Mouse (Mus musculus) forebrain, embryonic 10.5 days (tissue): Measurements from ENCODE around the gene Vwa8. TPM values are rescaled to one million over a fixed set of nuclear protein-coding genes. Genes with fewer than 3 reads are reported as not detected.

ENCODE experiments used
- DNase-seq: peaks from one replicate; pipeline ENCODE4 v3.0.0-alpha.2; 2017; ENCODE audit warnings: low spot score; ENCODE audit errors: extremely low spot score
- H3K27ac ChIP-seq: fragments of 300-500 bp; sonication (generic); 2 replicates; pipeline ENCODE4 v1.5.1; 2016; ENCODE audit warnings: mild to moderate bottlenecking
- H3K27me3 ChIP-seq: fragments of 300-500 bp; sonication (generic); 2 replicates; pipeline ENCODE4 v1.6.1; 2016; ENCODE audit warnings: mild to moderate bottlenecking; ENCODE audit not compliant: poor library complexity, severe bottlenecking
- H3K36me3 ChIP-seq: fragments of 300-500 bp; sonication (generic); replicated peaks from 2 replicates; pipeline ENCODE4 v1.6.1; 2016; ENCODE audit warnings: mild to moderate bottlenecking, moderate library complexity
- H3K4me1 ChIP-seq: fragments of 300-500 bp; sonication (generic); 2 replicates; pipeline ENCODE4 v1.6.1; 2016
- H3K4me3 ChIP-seq: fragments of 300-500 bp; sonication (generic); 2 replicates; pipeline ENCODE4 v1.5.1; 2016; ENCODE audit warnings: mild to moderate bottlenecking, moderate library complexity
- H3K9me3 ChIP-seq: fragments of 300-500 bp; sonication (generic); 2 replicates; pipeline ENCODE4 v1.6.1; 2016; ENCODE audit warnings: mild to moderate bottlenecking, moderate library complexity
- WGBS: fragments of 180-500 bp; shearing (Covaris S2); methylation state at CpG from one replicate; pipeline ENCODE4 v1.1.7; 2016; 5-methylcytosine and 5-hydroxymethylcytosine counted together
- polyA plus RNA-seq: library from polyadenylated mRNA; unstranded; fragments of >200 nt; fragmentation: Nextera tagmentation; extraction: Ambion mirVana; gene quantifications from 2 replicates; pipeline ENCODE4 v1.2.1, GENCODE M21; 2016

Vwa8 gene
- polyA plus RNA-seq, 1 experiment from 2014 or later: 7.8 TPM

DNA sequence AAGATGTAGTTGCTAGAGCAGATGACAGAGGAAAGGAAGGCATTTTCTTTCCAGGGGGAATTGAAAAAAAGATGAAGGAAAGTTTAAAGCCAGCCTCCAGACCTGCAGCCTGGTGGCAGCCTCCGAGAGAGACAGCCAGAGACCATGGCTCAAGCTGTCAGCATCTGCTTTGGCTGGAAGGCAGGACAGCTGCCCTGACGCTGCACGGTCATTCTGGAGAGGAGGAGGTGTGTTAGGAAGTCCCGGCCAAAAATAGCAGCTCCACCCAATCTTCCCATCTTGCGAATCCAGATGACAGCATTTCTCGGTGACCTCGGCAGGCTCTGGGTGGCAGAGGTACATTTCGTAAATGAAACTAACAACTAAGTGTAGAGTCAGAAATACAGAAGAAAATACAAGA, 225.9 kb downstream of the Vwa8 start:
- H3K4me1 ChIP-seq: peaks cover 4% of the 10 kb centered on the region; the same call in 1 of the 2 replicates
- WGBS: 83% methylated on average over 8 of the region's 8 CpGs
- DNase-seq: no peak

DNA sequence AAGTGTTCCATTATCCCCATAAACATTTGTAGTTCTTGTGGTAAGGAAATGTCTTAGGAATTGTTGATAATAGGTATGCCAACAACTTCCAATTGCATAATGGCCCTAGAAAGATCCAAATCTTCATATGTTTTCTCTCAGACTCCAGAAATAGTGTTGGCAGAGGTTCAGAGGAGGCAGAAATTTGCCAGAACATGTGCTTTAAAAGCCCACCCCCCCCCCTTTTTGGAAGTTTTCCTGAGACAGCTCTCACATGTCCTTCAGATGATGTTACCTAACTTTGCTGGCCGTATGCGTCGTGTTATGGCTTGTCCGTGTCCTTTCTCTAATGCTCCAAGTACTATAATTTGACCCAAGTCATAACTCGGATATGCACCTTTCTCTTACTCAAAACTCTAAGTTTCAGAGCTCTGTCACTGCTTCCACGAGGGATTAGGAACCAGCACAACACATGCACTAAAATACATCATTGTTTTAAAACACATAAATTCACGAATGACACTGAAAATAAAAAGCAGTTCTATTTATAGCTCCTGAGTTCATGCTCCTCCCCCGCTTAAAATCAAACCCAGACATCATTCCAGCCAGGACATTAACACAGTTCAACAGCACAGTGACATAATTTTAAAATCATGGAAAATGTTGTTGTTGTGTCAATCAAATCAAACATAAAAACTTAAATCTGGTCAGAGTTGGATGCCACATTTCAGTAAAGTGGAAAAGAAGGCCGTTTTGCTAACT, 227.9 kb downstream of the Vwa8 start:
- no peak for DNase-seq
- Histone ChIP-seq H3K4me3 (no peak overlapping the region), H3K27me3 (no peaks in the 10 kb centered on the region), H3K9me3 (no peaks in the 10 kb centered on the region), H3K36me3 (no peaks in the 10 kb centered on the region), H3K4me1 (peaks cover 4% of the 10 kb centered on the region; the same call in 1 of the 2 replicates), H3K27ac (no peak overlapping the region)
- WGBS: 91% methylated on average over 9 of the region's 9 CpGs

More for the DNA sequence above, 225.9 kb downstream of the Vwa8 start:
- Histone ChIP-seq H3K9me3 (no peaks in the 10 kb centered on the region), H3K27ac (no peak overlapping the region), H3K27me3 (no peaks in the 10 kb centered on the region), H3K36me3 (no peaks in the 10 kb centered on the region), H3K4me3 (no peak overlapping the region)

DNA sequence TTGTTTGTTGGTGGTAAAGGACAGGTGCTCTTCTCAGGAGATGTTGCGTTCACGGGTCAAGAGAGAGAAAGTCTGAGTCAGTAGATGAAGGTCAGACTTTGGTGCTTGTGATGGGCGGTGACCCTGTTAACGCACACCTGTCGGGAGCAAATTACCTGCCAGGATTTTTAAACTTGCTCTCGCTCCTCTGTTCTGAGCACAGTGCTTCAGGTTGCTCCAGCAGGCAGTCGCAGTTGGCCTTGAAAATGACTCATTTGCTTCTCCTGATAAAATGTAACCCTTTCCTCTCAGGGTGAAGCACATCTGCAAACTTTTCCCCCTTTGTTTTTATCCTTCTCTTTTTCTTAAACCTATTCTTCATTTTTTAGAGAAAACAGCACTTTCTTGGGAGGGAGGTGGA, 234.7 kb downstream of the Vwa8 start:
- Histone ChIP-seq H3K9me3 (no peaks in the 10 kb centered on the region), H3K27ac (no peak overlapping the region), H3K4me1 (no peaks in the 10 kb centered on the region), H3K36me3 (no peaks in the 10 kb centered on the region), H3K27me3 (no peaks in the 10 kb centered on the region), H3K4me3 (no peak overlapping the region)
- no peak for DNase-seq
- WGBS: 85% methylated on average over 7 of the region's 7 CpGs

GRCm38 (mm10) chr14:79086006-79086405, 237.2 kb downstream of the Vwa8 start:
- Histone ChIP-seq H3K4me1 (peaks cover 6% of the 10 kb centered on the region; the same call in 1 of the 2 replicates), H3K27me3 (no peaks in the 10 kb centered on the region), H3K36me3 (no peaks in the 10 kb centered on the region), H3K27ac (no peak overlapping the region), H3K4me3 (no peak overlapping the region), H3K9me3 (no peaks in the 10 kb centered on the region)
- WGBS: 92% methylated on average over 5 of the region's 5 CpGs
- DNase-seq: no peak

GRCm38 (mm10) chr14:79089464-79089863, 240.6 kb downstream of the Vwa8 start:
- Histone ChIP-seq H3K4me1 (peaks cover 6% of the 10 kb centered on the region; the same call in 1 of the 2 replicates), H3K27me3 (no peaks in the 10 kb centered on the region), H3K27ac (no peak overlapping the region), H3K4me3 (no peak overlapping the region), H3K9me3 (peaks cover 5% of the 10 kb centered on the region), H3K36me3 (peaks cover 6% of the 10 kb centered on the region)
- no peak for DNase-seq
- WGBS: 64% methylated on average over 2 of the region's 2 CpGs

GRCm38 (mm10) chr14:79097181-79097580, 248.3 kb downstream of the Vwa8 start:
- DNase-seq: no peak
- H3K4me3 ChIP-seq: no peak overlapping the region
- H3K9me3 ChIP-seq: peaks cover 8% of the 10 kb centered on the region
- H3K4me1 ChIP-seq: peaks cover under 1% of the 10 kb centered on the region; the same call in 1 of the 2 replicates
- H3K36me3 ChIP-seq: peaks cover 12% of the 10 kb centered on the region
- WGBS: 92% methylated on average over 12 of the region's 12 CpGs
- no peak overlapping the region for H3K27ac ChIP-seq
- no peaks in the 10 kb centered on the region for H3K27me3 ChIP-seq

- Histone ChIP-seq H3K4me3 (no peak overlapping the region), H3K9me3 (no peaks in the 10 kb centered on the region; the same call in 1 of the 2 replicates), H3K27ac (no peak overlapping the region), H3K36me3 (no peaks in the 10 kb centered on the region), H3K4me1 (peaks cover 10% of the 10 kb centered on the region), H3K27me3 (no peaks in the 10 kb centered on the region)
- DNase-seq: peak; percentile 75
- 36% methylated on average over 14 of the region's 14 CpGs for WGBS
Measured at GRCm38 (mm10) chr14:79106655-79107515, 258.0 kb downstream of the Vwa8 start.

- H3K4me3 ChIP-seq: no peak overlapping the region
- H3K27me3 ChIP-seq: no peaks in the 10 kb centered on the region
- H3K4me1 ChIP-seq: peaks cover 9% of the 10 kb centered on the region; the same call in 1 of the 2 replicates
- no peaks in the 10 kb centered on the region for H3K36me3 ChIP-seq
- DNase-seq: no peak
- no peak overlapping the region for H3K27ac ChIP-seq
- no peaks in the 10 kb centered on the region; the same call in 1 of the 2 replicates for H3K9me3 ChIP-seq
- WGBS: 58% methylated on average over 1 of the region's 1 CpGs
Measured at GRCm38 (mm10) chr14:79109375-79109774, 260.5 kb downstream of the Vwa8 start.

- DNase-seq: no peak
- no peak overlapping the region for H3K27ac ChIP-seq
- no peaks in the 10 kb centered on the region; the same call in 1 of the 2 replicates for H3K9me3 ChIP-seq
- peaks cover 9% of the 10 kb centered on the region; the same call in 1 of the 2 replicates for H3K4me1 ChIP-seq
- no peaks in the 10 kb centered on the region for H3K27me3 ChIP-seq
- H3K36me3 ChIP-seq: no peaks in the 10 kb centered on the region
- 67% methylated on average over 3 of the region's 3 CpGs for WGBS
- no peak overlapping the region for H3K4me3 ChIP-seq
Measured at GRCm38 (mm10) chr14:79110012-79110411, 261.2 kb downstream of the Vwa8 start.

- H3K4me1 ChIP-seq: peaks cover 4% of the 10 kb centered on the region; the same call in 1 of the 2 replicates
- H3K36me3 ChIP-seq: no peaks in the 10 kb centered on the region
- no peak for DNase-seq
- no peak overlapping the region for H3K4me3 ChIP-seq
- no peaks in the 10 kb centered on the region for H3K27me3 ChIP-seq
- H3K27ac ChIP-seq: no peak overlapping the region
- 85% methylated on average over 6 of the region's 6 CpGs for WGBS
- H3K9me3 ChIP-seq: no peaks in the 10 kb centered on the region; the same call in 1 of the 2 replicates
Measured at GRCm38 (mm10) chr14:79112050-79112449, 263.2 kb downstream of the Vwa8 start.

GRCm38 (mm10) chr14:79114526-79115383, 265.9 kb downstream of the Vwa8 start:
- 0 out of 2 replicates have a peak, but pooled peaks cover 3% of the 10 kb centered on the region for H3K4me1 ChIP-seq
- DNase-seq: no peak
- H3K4me3 ChIP-seq: no peak overlapping the region
- H3K36me3 ChIP-seq: no peaks in the 10 kb centered on the region
- H3K27ac ChIP-seq: no peak overlapping the region
- no peaks in the 10 kb centered on the region for H3K27me3 ChIP-seq
- H3K9me3 ChIP-seq: no peaks in the 10 kb centered on the region
- WGBS: 92% methylated on average over 11 of the region's 11 CpGs

- Histone ChIP-seq H3K4me1 (no peaks in the 10 kb centered on the region), H3K36me3 (no peaks in the 10 kb centered on the region), H3K27me3 (no peaks in the 10 kb centered on the region), H3K9me3 (no peaks in the 10 kb centered on the region), H3K4me3 (no peak overlapping the region), H3K27ac (no peak overlapping the region)
- no peak for DNase-seq
- 96% methylated on average over 7 of the region's 7 CpGs for WGBS
Measured at GRCm38 (mm10) chr14:79118457-79118856, 269.6 kb downstream of the Vwa8 start.
